Mouse (Mus musculus) MEL (cell line): ENCODE results near the gene Krt4. TPM values are rescaled to one million over a fixed set of nuclear protein-coding genes. Genes with fewer than 3 reads are reported as not detected.

Experiments used
- DNase-seq: peaks from one replicate; pipeline ENCODE4 v3.0.0; 2011; ENCODE audit warnings: low read depth, low spot score
- H3K27ac ChIP-seq: 2 replicates; pipeline ENCODE4 v1.5.1; 2012; ENCODE audit warnings: low read depth, mild to moderate bottlenecking, control low read depth, low read length, moderate library complexity; ENCODE audit not compliant: control insufficient read depth
- H3K27me3 ChIP-seq, 2 experiments: fragments of 150-350 bp in 1 of 2; sonication (generic) in 1 of 2; 2 replicates each; pipeline ENCODE4 v1.6.1; 2012; ENCODE audit warnings: low read length in 2 of 2, mild to moderate bottlenecking in 2 of 2, improper control_type of control experiment in 1 of 2, moderate library complexity in 1 of 2; ENCODE audit not compliant: insufficient read depth in 2 of 2, control insufficient read depth in 1 of 2
- H3K36me3 ChIP-seq, 2 experiments: 2 replicates each; pipeline ENCODE4 v1.6.1; 2012 to 2014; ENCODE audit warnings: low read length in 2 of 2, improper control_type of control experiment in 1 of 2, inconsistent platforms in 1 of 2, mild to moderate bottlenecking in 1 of 2; ENCODE audit not compliant: insufficient read depth in 2 of 2, control insufficient read depth in 1 of 2
- H3K4me1 ChIP-seq, 2 experiments: fragments of 150-350 bp in 1 of 2; sonication (generic) in 1 of 2; 2 replicates each; pipeline ENCODE4 v1.6.1; 2012; ENCODE audit warnings: low read length in 2 of 2, improper control_type of control experiment in 1 of 2, mild to moderate bottlenecking in 1 of 2; ENCODE audit not compliant: insufficient read depth in 2 of 2, control insufficient read depth in 1 of 2
- H3K4me3 ChIP-seq, 2 experiments: fragments of 150-350 bp in 1 of 2; sonication (generic) in 1 of 2; 2 replicates each; pipeline ENCODE4 v1.5.1; 2012; ENCODE audit warnings: low read depth in 2 of 2, low read length in 2 of 2, mild to moderate bottlenecking in 2 of 2, moderate library complexity in 2 of 2, control low read depth in 1 of 2, improper control_type of control experiment in 1 of 2; ENCODE audit not compliant: control insufficient read depth in 1 of 2, insufficient read depth in 1 of 2
- H3K79me2 ChIP-seq: 2 replicates; pipeline ENCODE4 v1.6.1; 2012; ENCODE audit warnings: mild to moderate bottlenecking, low read length, moderate library complexity; ENCODE audit not compliant: control insufficient read depth, poor library complexity, insufficient read depth
- H3K9ac ChIP-seq: 2 replicates; pipeline ENCODE4 v1.6.1; 2012; ENCODE audit warnings: low read depth, mild to moderate bottlenecking, control low read depth, low read length, moderate library complexity; ENCODE audit not compliant: control insufficient read depth, poor library complexity, severe bottlenecking
- H3K9me3 ChIP-seq: fragments of 150-350 bp; sonication (generic); replicated peaks from 2 replicates; pipeline ENCODE4 v1.6.1; 2012; ENCODE audit warnings: mild to moderate bottlenecking, low read length, improper control_type of control experiment, moderate library complexity; ENCODE audit not compliant: insufficient read depth
- CHD1 ChIP-seq: IDR thresholded peaks from 2 replicates; pipeline ENCODE4 v1.6.1; 2012; ENCODE audit warnings: low read depth, mild to moderate bottlenecking, inconsistent platforms, low read length, improper control_type of control experiment
- CHD2 ChIP-seq: IDR thresholded peaks from 2 replicates; pipeline ENCODE4 v1.6.1; 2011; ENCODE audit warnings: low read length, improper control_type of control experiment
- E2F4 ChIP-seq: IDR thresholded peaks from 2 replicates; pipeline ENCODE4 v1.6.1; 2011; ENCODE audit warnings: low read depth, low read length, improper control_type of control experiment, borderline replicate concordance
- EP300 ChIP-seq, 2 experiments: IDR thresholded peaks; 2 replicates each; pipeline ENCODE4 v1.6.1; 2011; ENCODE audit warnings: improper control_type of control experiment in 2 of 2, low read length in 2 of 2, low read depth in 1 of 2, mild to moderate bottlenecking in 1 of 2
- ETS1 ChIP-seq: IDR thresholded peaks from 2 replicates; pipeline ENCODE4 v1.6.1; 2012; ENCODE audit warnings: low read depth, mild to moderate bottlenecking, inconsistent platforms, low read length, improper control_type of control experiment, moderate library complexity
- GABPA ChIP-seq: IDR thresholded peaks from 2 replicates; pipeline ENCODE4 v1.6.1; 2012; ENCODE audit warnings: low read depth, mild to moderate bottlenecking, inconsistent platforms, low read length, improper control_type of control experiment, moderate library complexity
- HCFC1 ChIP-seq: IDR thresholded peaks from 2 replicates; pipeline ENCODE4 v1.6.1; 2012; ENCODE audit warnings: low read depth, mild to moderate bottlenecking, inconsistent platforms, low read length, improper control_type of control experiment, moderate library complexity
- JUND ChIP-seq: IDR thresholded peaks from 2 replicates; pipeline ENCODE4 v1.6.1; 2011; ENCODE audit warnings: low read depth, mild to moderate bottlenecking, improper control_type of control experiment, low read length
- KAT2A ChIP-seq: conservative IDR thresholded peaks from 2 replicates; pipeline ENCODE4 v1.6.1; 2012; ENCODE audit warnings: low read depth, low read length, improper control_type of control experiment, inconsistent platforms
- MAFK ChIP-seq: IDR thresholded peaks from 2 replicates; pipeline ENCODE4 v1.6.1; 2011; ENCODE audit warnings: low read depth, mild to moderate bottlenecking, low read length, improper control_type of control experiment, borderline replicate concordance
- MAX ChIP-seq: IDR thresholded peaks from 2 replicates; pipeline ENCODE4 v1.6.1; 2011; ENCODE audit warnings: low read length, improper control_type of control experiment
- MXI1 ChIP-seq: IDR thresholded peaks from 2 replicates; pipeline ENCODE4 v1.6.1; 2011; ENCODE audit warnings: mild to moderate bottlenecking, low read depth, low read length, improper control_type of control experiment
- MYB ChIP-seq: IDR thresholded peaks from 2 replicates; pipeline ENCODE4 v1.6.1; 2011; ENCODE audit warnings: mild to moderate bottlenecking, low read depth, low read length, improper control_type of control experiment
- MYC ChIP-seq: IDR thresholded peaks from 2 replicates; pipeline ENCODE4 v1.6.1; 2011; ENCODE audit warnings: low read depth, mild to moderate bottlenecking, low read length, improper control_type of control experiment, moderate library complexity
- NELFE ChIP-seq: IDR thresholded peaks from 2 replicates; pipeline ENCODE4 v1.6.1; 2011; ENCODE audit warnings: low read depth, low read length, improper control_type of control experiment
- NRF1 ChIP-seq: IDR thresholded peaks from 2 replicates; pipeline ENCODE4 v1.6.1; 2014; ENCODE audit warnings: low read depth, mild to moderate bottlenecking, inconsistent platforms, low read length, improper control_type of control experiment, moderate library complexity; ENCODE audit not compliant: poor library complexity, insufficient read depth, severe bottlenecking
- POLR2A ChIP-seq, 2 experiments: IDR thresholded peaks; 2 replicates each; pipeline ENCODE4 v1.6.1; 2011 to 2012; ENCODE audit warnings: low read length in 2 of 2, mild to moderate bottlenecking in 2 of 2, control low read depth in 1 of 2, improper control_type of control experiment in 1 of 2, low read depth in 1 of 2, moderate library complexity in 1 of 2; ENCODE audit not compliant: control insufficient read depth in 1 of 2, insufficient read depth in 1 of 2, poor library complexity in 1 of 2
- POLR2AphosphoS5 ChIP-seq: IDR thresholded peaks from 2 replicates; pipeline ENCODE4 v1.6.1; 2012; ENCODE audit warnings: low read depth, borderline replicate concordance, mild to moderate bottlenecking, inconsistent platforms, low read length, moderate library complexity, mixed read lengths
- RAD21 ChIP-seq: IDR thresholded peaks from 2 replicates; pipeline ENCODE4 v1.6.1; 2011; ENCODE audit warnings: mild to moderate bottlenecking, low read depth, low read length, improper control_type of control experiment
- RCOR1 ChIP-seq: IDR thresholded peaks from 2 replicates; pipeline ENCODE4 v1.6.1; 2012; ENCODE audit warnings: low read depth, mild to moderate bottlenecking, inconsistent platforms, low read length, improper control_type of control experiment
- SIN3A ChIP-seq: IDR thresholded peaks from 2 replicates; pipeline ENCODE4 v1.6.1; 2012; ENCODE audit warnings: low read length, improper control_type of control experiment, inconsistent platforms
- SMC3 ChIP-seq: IDR thresholded peaks from 2 replicates; pipeline ENCODE4 v1.6.1; 2011; ENCODE audit warnings: low read depth, low read length, improper control_type of control experiment
- TAL1 ChIP-seq: IDR thresholded peaks from 2 replicates; pipeline ENCODE4 v1.6.1; 2012; ENCODE audit warnings: mild to moderate bottlenecking, inconsistent platforms, low read length, moderate library complexity, mixed read lengths
- TBP ChIP-seq: IDR thresholded peaks from 2 replicates; pipeline ENCODE4 v1.8.0; 2011; ENCODE audit warnings: low read depth, low read length, improper control_type of control experiment
- TCF12 ChIP-seq: IDR thresholded peaks from 2 replicates; pipeline ENCODE4 v1.6.1; 2014; ENCODE audit warnings: low read depth, mild to moderate bottlenecking, inconsistent platforms, low read length, improper control_type of control experiment, moderate library complexity
- UBTF ChIP-seq: IDR thresholded peaks from 2 replicates; pipeline ENCODE4 v1.6.1; 2012; ENCODE audit warnings: low read depth, mild to moderate bottlenecking, inconsistent platforms, low read length, improper control_type of control experiment, moderate library complexity, borderline replicate concordance; ENCODE audit not compliant: insufficient read depth
- ZKSCAN1 ChIP-seq: IDR thresholded peaks from 2 replicates; pipeline ENCODE4 v1.6.1; 2012; ENCODE audit warnings: low read depth, mild to moderate bottlenecking, inconsistent platforms, low read length, improper control_type of control experiment, moderate library complexity
- ZMIZ1 ChIP-seq: IDR thresholded peaks from 2 replicates; pipeline ENCODE4 v1.6.1; 2012; ENCODE audit warnings: low read depth, mild to moderate bottlenecking, inconsistent platforms, low read length, improper control_type of control experiment, moderate library complexity
- ZNF384 ChIP-seq: IDR thresholded peaks from 2 replicates; pipeline ENCODE4 v1.6.1; 2012; ENCODE audit warnings: low read depth, mild to moderate bottlenecking, inconsistent platforms, low read length, improper control_type of control experiment
- polyA plus RNA-seq, 2 experiments: library from polyadenylated mRNA; stranded (reverse) in 1 of 2; unstranded in 1 of 2; fragments of >175 nt in 1 of 2; fragments of >200 nt in 1 of 2; gene quantifications; 2 replicates each; pipeline versions ENCODE4 v1.2.1 to v1.2.4; 2012; ENCODE audit warnings: low replicate concordance in 2 of 2, low read depth in 1 of 2; ENCODE audit not compliant: insufficient read length in 2 of 2, insufficient read depth in 1 of 2, missing spikeins in 1 of 2
- total RNA-seq: library from RNA; depleted of rRNA; stranded (reverse); fragments of 300-350 nt; gene quantifications from 2 replicates; pipeline ENCODE4 v1.2.3, GENCODE M21; 2012; rRNA removed

Krt4 gene
- total RNA-seq: not detected in 2 replicates
- not detected for polyA plus RNA-seq

GRCm38 (mm10) chr15:101924635-101925034 lies at the start of gene Krt4:
Krt4 (minus strand) TSS chr15:101924735.
- DNase-seq: no peak
- no peak within 1 kb of the TSS for H3K4me3 ChIP-seq
- no peak for TF ChIP-seq MAFK
- no peak for TF ChIP-seq NELFE
- TF ChIP-seq ETS1: no peak
- no peak for TF ChIP-seq TAL1
- TF ChIP-seq CHD2: no peak
- no peak for TF ChIP-seq RAD21
- no peak for TF ChIP-seq TBP
- TF ChIP-seq NRF1: no peak
- TF ChIP-seq MAX: no peak
- no peak for TF ChIP-seq SMC3
- no peak for TF ChIP-seq ZNF384
- no peak for TF ChIP-seq RCOR1
- TF ChIP-seq SIN3A: no peak
- no peak for TF ChIP-seq HCFC1
- TF ChIP-seq KAT2A: no peak
- TF ChIP-seq UBTF: no peak
- TF ChIP-seq GABPA: no peak
- no peaks in the 10 kb centered on the region for H3K9me3 ChIP-seq
- H3K27ac ChIP-seq: no peak within 1 kb of the TSS
- H3K27me3 ChIP-seq: no peaks in the 10 kb centered on the region
- no peak within 1 kb of the TSS for H3K9ac ChIP-seq
- no peaks in the 10 kb centered on the region for H3K36me3 ChIP-seq
- no peaks in the 10 kb centered on the region for H3K4me1 ChIP-seq
- no peaks in the 10 kb centered on the region for H3K79me2 ChIP-seq

GRCm38 (mm10) chr15:101973414-101974077 lies 49.0 kb upstream of the Krt4 start:
- Histone ChIP-seq H3K4me1 (peaks cover 17 to 41% of the 10 kb centered on the region in 2 experiments), H3K9ac (peak overlapping the region; percentile 44), H3K36me3 (peaks cover 0 to 34% of the 10 kb centered on the region in 2 experiments; a peak in 2 of 4 replicates), H3K27ac (no peak overlapping the region), H3K9me3 (no peaks in the 10 kb centered on the region), H3K4me3 (peak overlapping the region; percentile 4 to 29; a peak in 1 of 4 replicates), H3K79me2 (no peaks in the 10 kb centered on the region; the same call in 1 of the 2 replicates), H3K27me3 (peaks cover 0 to 2% of the 10 kb centered on the region in 2 experiments; a peak in 1 of 4 replicates)
- DNase-seq: peak; percentile 96
- TF ChIP-seq ZMIZ1 (peak; percentile 27; the same call in 1 of the 2 replicates), MXI1 (no peak), ZKSCAN1 (no peak), HCFC1 (peak; percentile 27), MAX (no peak), MYC (0 out of 2 replicates have a peak, but pooled peaks have one; percentile 54), MYB (no peak), NRF1 (no peak), MAFK (no peak), E2F4 (no peak), TAL1 (no peak), EP300 (IDR thresholded peaks at IDR 0.05; ENCODE audit: low read depth in 1 of 2, low read length in 2 of 2) (no peak), CHD2 (no peak), SMC3 (peak; percentile 90), ETS1 (no peak), POLR2AphosphoS5 (no peak), SIN3A (peak; percentile 48; the same call in 1 of the 2 replicates), RCOR1 (no peak), GABPA (no peak), JUND (no peak), TCF12 (no peak), ZNF384 (no peak), POLR2A (IDR thresholded peaks at IDR 0.05; ENCODE audit: control insufficient read depth in 1 of 2, insufficient read depth in 1 of 2, low read depth in 1 of 2, low read length in 2 of 2, poor library complexity in 1 of 2) (no peak; a peak in 1 of 4 replicates), CHD1 (no peak)
